Mouse (Mus musculus) brain, embryonic 14.5 days (tissue): ENCODE measurements around the gene Dnajb12.

Experiments
- CTCF ChIP-seq: fragments of 200-500 bp; IDR thresholded peaks from 2 replicates; pipeline ENCODE4 v1.5.1; 2012; ENCODE audit warnings: inconsistent platforms, mild to moderate bottlenecking, moderate library complexity, borderline replicate concordance; ENCODE audit not compliant: insufficient read depth, insufficient read length; ENCODE audit errors: extremely low read depth
- POLR2A ChIP-seq: fragments of 200-500 bp; IDR thresholded peaks from 2 replicates; pipeline ENCODE4 v1.6.1; 2012; ENCODE audit warnings: mild to moderate bottlenecking, inconsistent platforms, borderline replicate concordance; ENCODE audit not compliant: poor library complexity, insufficient read depth, insufficient read length, severe bottlenecking; ENCODE audit errors: extremely low read depth

- TF ChIP-seq CTCF (no peak), POLR2A (no peak)
Observed at GRCm38 (mm10) chr10:59857157-59857556, 22.2 kb upstream of the Dnajb12 start.
